In genomic region chr17:23853292-23853691, GRCm38 (mm10) we compare ENCODE assay signal across 1 mouse cellular context.
TF ChIP-seq lines count a peak whose summit lies in the region.

No protein-coding gene starts in this region.

TF ChIP-seq in CH12.LX, 34 proteins besides CTCF, POLR2A, EP300 and RAD21:
- TF ChIP-seq SMC3 (IDR thresholded peaks at IDR 0.05; ENCODE audit: low read depth, low read length), result peak; percentile 78
- no peak for TF ChIP-seq USF1 (IDR thresholded peaks at IDR 0.05; ENCODE audit: low read depth, low read length)
